Mouse (Mus musculus) gastrocnemius, postnatal 14 days (tissue): ENCODE measurements around the gene Gm11168. TPM values are rescaled to one million over a fixed set of nuclear protein-coding genes. Genes with fewer than 3 reads are reported as not detected.
"Not testable (repeated sequence)": the region's sequence is repeated elsewhere in the genome, so short reads cannot be mapped to it uniquely, and the experiment has no call there.

ENCODE experiments used
- DNase-seq: peaks from one replicate; pipeline ENCODE4 v3.0.0; 2021; ENCODE audit warnings: mixed read lengths
- intact Hi-C: fragments of 180-260 bp; cut with DNase I; formaldehyde crosslinking; loops from one replicate; pipeline ENCODE4 v1.15.1; 2025; ENCODE audit warnings: low total_unique reads
- microRNA-seq, 2 experiments: library from miRNA; unstranded; fragments of <30 nt; microRNA quantifications; one replicate each; pipeline ENCODE4 v1.2.0; 2021
- total RNA-seq, 2 experiments: library from RNA; stranded (reverse); gene quantifications; 2 replicates each; pipeline ENCODE4 v1.2.3; 2021

Gm11168 gene
- total RNA-seq, 2 experiments from 2014 or later: not detected

DNA sequence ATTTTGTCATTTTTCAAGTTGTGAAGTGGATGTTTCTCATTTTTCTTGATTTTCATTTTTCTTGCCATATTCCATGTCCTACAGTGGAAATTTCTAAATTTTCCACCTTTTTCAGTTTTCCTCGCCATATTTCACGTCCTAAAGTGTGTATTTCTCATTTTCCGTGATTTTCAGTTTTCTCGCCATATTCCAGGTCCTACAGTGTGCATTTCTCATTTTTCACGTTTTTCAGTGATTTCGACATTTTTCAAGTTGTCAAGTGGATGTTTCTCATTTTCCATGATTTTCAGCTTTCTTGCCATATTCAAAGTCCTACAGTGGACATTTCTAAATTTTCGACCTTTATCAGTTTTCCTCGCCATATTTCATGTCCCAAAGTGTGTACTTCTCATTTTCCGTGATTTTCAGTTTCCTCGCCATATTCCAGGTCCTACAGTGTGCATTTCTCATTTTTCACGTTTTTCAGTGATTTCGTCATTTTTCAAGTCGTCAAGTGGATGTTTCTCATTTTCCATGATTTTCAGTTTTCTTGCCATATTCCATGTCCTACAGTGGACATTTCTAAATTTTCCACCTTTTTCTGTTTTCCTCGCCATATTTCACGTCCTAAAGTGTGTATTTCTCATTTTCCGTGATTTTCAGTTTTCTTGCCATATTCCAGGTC lies 21.0 kb downstream of the Gm11168 start:
- DNase-seq, intact Hi-C loops: not testable (repeated sequence)

DNA sequence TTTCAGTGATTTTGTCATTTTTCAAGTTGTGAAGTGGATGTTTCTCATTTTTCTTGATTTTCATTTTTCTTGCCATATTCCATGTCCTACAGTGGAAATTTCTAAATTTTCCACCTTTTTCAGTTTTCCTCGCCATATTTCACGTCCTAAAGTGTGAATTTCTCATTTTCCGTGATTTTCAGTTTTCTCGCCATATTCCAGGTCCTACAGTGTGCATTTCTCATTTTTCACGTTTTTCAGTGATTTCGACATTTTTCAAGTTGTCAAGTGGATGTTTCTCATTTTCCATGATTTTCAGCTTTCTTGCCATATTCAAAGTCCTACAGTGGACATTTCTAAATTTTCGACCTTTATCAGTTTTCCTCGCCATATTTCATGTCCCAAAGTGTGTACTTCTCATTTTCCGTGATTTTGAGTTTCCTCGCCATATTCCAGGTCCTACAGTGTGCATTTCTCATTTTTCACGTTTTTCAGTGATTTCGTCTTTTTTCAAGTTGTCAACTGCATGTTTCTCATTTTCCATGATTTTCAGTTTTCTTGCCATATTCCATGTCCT lies 21.8 kb downstream of the Gm11168 start, which contains the start of gene Gm10717:
Gene Gm10717, plus strand, starts transcription at position 506 of the 556 bp plus-strand sequence.
- DNase-seq, intact Hi-C loops: not testable (repeated sequence)

DNA sequence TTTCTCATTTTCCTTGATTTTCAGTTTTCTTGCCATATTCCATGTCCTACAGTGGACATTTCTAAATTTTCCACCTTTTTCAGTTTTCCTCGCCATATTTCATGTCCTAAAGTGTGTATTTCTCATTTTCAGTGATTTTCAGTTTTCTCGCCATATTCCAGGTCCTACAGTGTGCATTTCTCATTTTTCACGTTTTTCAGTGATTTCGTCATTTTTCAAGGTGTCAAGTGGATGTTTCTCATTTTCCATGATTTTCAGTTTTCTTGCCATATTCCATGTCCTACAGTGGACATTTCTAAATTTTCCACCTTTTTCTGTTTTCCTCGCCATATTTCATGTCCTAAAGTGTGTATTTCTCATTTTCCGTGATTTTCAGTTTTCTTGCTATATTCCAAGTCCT lies 22.5 kb downstream of the Gm11168 start:
- DNase-seq: peak; percentile 21
- intact Hi-C loops: not testable (repeated sequence)

- DNase-seq, intact Hi-C loops: not testable (repeated sequence)
Measured at GRCm38 (mm10) chr9:3026136-3026535, 23.0 kb downstream of the Gm11168 start.

GRCm38 (mm10) chr9:3026741-3027140 lies 23.6 kb downstream of the Gm11168 start:
- intact Hi-C loops, DNase-seq: not testable (repeated sequence)

DNA sequence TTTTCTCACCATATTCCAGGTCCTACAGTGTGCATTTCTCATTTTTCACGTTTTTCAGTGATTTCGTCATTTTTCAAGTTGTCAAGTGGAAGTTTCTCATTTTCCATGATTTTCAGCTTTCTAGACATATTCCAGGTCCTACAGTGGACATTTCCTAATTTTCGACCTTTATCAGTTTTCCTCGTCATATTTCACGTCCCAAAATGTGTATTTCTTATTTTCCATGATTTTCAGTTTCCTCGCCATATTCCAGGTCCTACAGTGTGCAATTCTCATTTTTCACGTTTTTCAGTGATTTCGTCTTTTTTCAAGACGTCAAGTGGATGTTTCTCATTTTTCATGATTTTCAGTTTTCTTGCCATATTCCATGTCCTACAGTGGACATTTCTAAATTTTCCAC lies 24.1 kb downstream of the Gm11168 start:
- DNase-seq, intact Hi-C loops: not testable (repeated sequence)

GRCm38 (mm10) chr9:3029276-3030000 lies 26.3 kb downstream of the Gm11168 start:
- not testable (repeated sequence) for DNase-seq

GRCm38 (mm10) chr9:3030677-3031318 lies 27.7 kb downstream of the Gm11168 start:
- DNase-seq, intact Hi-C loops: not testable (repeated sequence)

More at GRCm38 (mm10) chr9:3029276-3030000, 26.3 kb downstream of the Gm11168 start:
- intact Hi-C loops: not testable (repeated sequence)

GRCm38 (mm10) chr9:3034299-3034698 lies 31.2 kb downstream of the Gm11168 start, which contains the start of gene Gm17535:
Gene Gm17535 (plus strand): TSS chr9:3034599.
- intact Hi-C loops, DNase-seq: not testable (repeated sequence)

GRCm38 (mm10) chr9:3036577-3036976 lies 33.4 kb downstream of the Gm11168 start, which contains the start of gene Gm10715:
Gene Gm10715 (plus strand): TSS chr9:3036877.
- intact Hi-C loops, DNase-seq: not testable (repeated sequence)

DNA sequence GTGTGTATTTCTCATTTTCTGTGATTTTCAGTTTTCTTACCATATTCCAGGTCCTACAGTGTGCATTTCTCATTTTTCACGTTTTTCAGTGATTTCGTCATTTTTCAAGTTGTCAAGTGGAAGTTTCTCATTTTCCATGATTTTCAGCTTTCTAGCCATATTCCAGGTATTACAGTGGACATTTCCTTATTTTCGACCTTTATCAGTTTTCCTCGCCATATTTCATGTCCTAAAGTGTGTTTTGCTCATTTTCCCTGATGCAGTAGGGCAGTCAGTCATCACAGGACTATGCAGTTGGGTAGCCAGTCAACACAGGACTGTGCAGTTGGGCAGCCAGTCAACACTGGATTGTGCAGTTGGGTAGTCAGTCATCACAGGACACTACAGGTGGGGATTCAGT lies 35.0 kb downstream of the Gm11168 start:
- DNase-seq, intact Hi-C loops: not testable (repeated sequence)

Small RNAs within 50 kb of the gene (microRNA-seq; reads per million reads assigned to microRNA genes)
- 0 reads per million in 2 experiments for gene Mir101c

Other genes starting within 250 kb of the Gm11168 start
- not detected for gene Gm10722, start 2.4 kb upstream of the Gm11168 start, total RNA-seq
- not detected for gene Gm10721, start 9.8 kb downstream of the Gm11168 start, total RNA-seq
- not detected for gene Gm10720, start 12.3 kb downstream of the Gm11168 start, total RNA-seq
- gene Gm10719, start 14.1 kb downstream of the Gm11168 start, total RNA-seq: under 1 TPM; 0.43 to 0.60 TPM
- not detected for gene Gm10718, start 20.2 kb downstream of the Gm11168 start, total RNA-seq
- not detected for gene Gm10717, start 22.1 kb downstream of the Gm11168 start, total RNA-seq
- not detected for gene Gm17535, start 31.3 kb downstream of the Gm11168 start, total RNA-seq
- not detected for gene Gm10715, start 33.5 kb downstream of the Gm11168 start, total RNA-seq